Mouse (Mus musculus): ENCODE results near the gene Cacna1g.

DNA sequence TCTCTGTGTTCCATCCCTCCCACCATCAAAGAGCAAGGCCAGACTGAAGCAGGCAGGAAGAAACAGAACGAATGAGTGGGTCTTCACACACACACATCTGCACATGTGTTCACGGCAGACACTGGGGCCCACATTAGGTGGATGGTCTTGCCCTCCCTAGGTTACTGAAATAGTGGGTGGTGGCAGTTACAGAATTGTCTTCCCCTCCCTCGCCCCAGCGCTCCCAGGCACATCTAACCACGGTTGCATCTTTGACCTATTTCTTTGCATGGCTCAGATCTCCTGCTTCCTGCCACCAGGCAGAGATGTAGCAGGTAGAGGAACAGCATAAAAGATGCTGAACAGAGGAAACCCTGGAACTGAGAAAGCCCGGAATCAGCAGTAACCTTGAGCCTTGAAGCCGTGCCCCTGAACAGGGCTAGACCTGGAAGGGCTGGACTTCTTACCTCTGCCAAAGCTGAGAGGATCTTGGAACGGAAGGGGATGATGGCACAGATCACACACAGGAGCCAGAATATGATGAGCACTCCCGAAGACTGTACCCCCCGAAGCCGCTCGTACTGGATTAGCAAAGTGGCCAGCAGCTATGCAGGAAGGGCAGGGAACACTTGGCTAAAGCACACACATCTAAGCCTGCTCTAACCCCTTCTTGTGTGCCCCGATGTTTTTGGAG is 99.6 kb downstream of the Cacna1g start:
- TF ChIP-seq CTCF (IDR thresholded peaks at IDR 0.05; ENCODE audit: low read depth), result no peak
- no peak for TF ChIP-seq EP300 (IDR thresholded peaks at IDR 0.05; ENCODE audit: low read depth)

All from liver, postnatal 0 days (tissue).